Mouse (Mus musculus): ENCODE results near the gene Il11ra1. TPM values are rescaled to one million over a fixed set of nuclear protein-coding genes. Genes with fewer than 3 reads are reported as not detected.

Gene Il11ra1
- polyA plus RNA-seq, 2 experiments = 247 to 384 TPM

- Histone ChIP-seq H3K4me1 (ENCODE audit: control insufficient read depth, insufficient read depth, low read length) (peaks cover 30% of the 10 kb centered on the region), H3K9ac (ENCODE audit: low read depth, low read length, severe bottlenecking) (no peak overlapping the region), H3K4me3 (replicated peaks; ENCODE audit: low read length) (no peak overlapping the region), H3K27ac (replicated peaks; ENCODE audit: low read depth, low read length) (no peak overlapping the region), H3K9me3 (ENCODE audit: control insufficient read depth, low read length) (no peaks in the 10 kb centered on the region), H3K27me3 (ENCODE audit: control insufficient read depth, insufficient read depth, low read length) (no peaks in the 10 kb centered on the region), H3K4me2 (replicated peaks; ENCODE audit: low read depth, low read length, severe bottlenecking) (no peak overlapping the region), H3K36me3 (ENCODE audit: control insufficient read depth, insufficient read depth, low read length) (peaks cover 16% of the 10 kb centered on the region; the same call in 1 of the 2 replicates)
- DNase-seq (ENCODE audit: low spot score) = no peak
- 84% methylated on average over 4 of the region's 4 CpGs for WGBS
- TF ChIP-seq POLR2A (IDR thresholded peaks at IDR 0.05; ENCODE audit: borderline replicate concordance, extremely low read depth, insufficient read depth, insufficient read length) = no peak
- no peak for ATAC-seq (ENCODE audit: low FRiP score, low read depth)
Observed at GRCm38 (mm10) chr4:41758701-41759100, 58.9 kb downstream of the Il11ra1 start.

GRCm38 (mm10) chr4:41759206-41759605 lies 59.4 kb downstream of the Il11ra1 start:
- H3K27me3 ChIP-seq (ENCODE audit: control insufficient read depth, insufficient read depth, low read length) = no peaks in the 10 kb centered on the region
- no peak overlapping the region for H3K27ac ChIP-seq (replicated peaks; ENCODE audit: low read depth, low read length)
- ATAC-seq (ENCODE audit: low FRiP score, low read depth) (no peak), DNase-seq (ENCODE audit: low spot score) (no peak)
- H3K4me3 ChIP-seq (replicated peaks; ENCODE audit: low read length) = no peak overlapping the region
- no peak overlapping the region for H3K4me2 ChIP-seq (replicated peaks; ENCODE audit: low read depth, low read length, severe bottlenecking)
- H3K36me3 ChIP-seq (ENCODE audit: control insufficient read depth, insufficient read depth, low read length) = peaks cover 16% of the 10 kb centered on the region; the same call in 1 of the 2 replicates
- no peak overlapping the region for H3K9ac ChIP-seq (ENCODE audit: low read depth, low read length, severe bottlenecking)
- no peaks in the 10 kb centered on the region for H3K9me3 ChIP-seq (ENCODE audit: control insufficient read depth, low read length)
- TF ChIP-seq POLR2A (IDR thresholded peaks at IDR 0.05; ENCODE audit: borderline replicate concordance, extremely low read depth, insufficient read depth, insufficient read length) = no peak
- 84% methylated on average over 9 of the region's 9 CpGs for WGBS
- H3K4me1 ChIP-seq (ENCODE audit: control insufficient read depth, insufficient read depth, low read length) = peaks cover 30% of the 10 kb centered on the region

GRCm38 (mm10) chr4:41759656-41760287 lies 60.0 kb downstream of the Il11ra1 start:
- H3K4me1 ChIP-seq (ENCODE audit: control insufficient read depth, insufficient read depth, low read length) = peaks cover 28% of the 10 kb centered on the region

GRCm38 (mm10) chr4:41760288-41760721 lies 60.5 kb downstream of the Il11ra1 start:
- peak; percentile 85 for ATAC-seq (ENCODE audit: low FRiP score, low read depth)

More at GRCm38 (mm10) chr4:41759656-41760287, 60.0 kb downstream of the Il11ra1 start:
- DNase-seq (ENCODE audit: low spot score) = no peak
- no peak for TF ChIP-seq POLR2A (IDR thresholded peaks at IDR 0.05; ENCODE audit: borderline replicate concordance, extremely low read depth, insufficient read depth, insufficient read length)
- no peaks in the 10 kb centered on the region for H3K27me3 ChIP-seq (ENCODE audit: control insufficient read depth, insufficient read depth, low read length)
- no peak for ATAC-seq (ENCODE audit: low FRiP score, low read depth)
- WGBS = 27% methylated on average over 6 of the region's 6 CpGs
- peak overlapping the region; percentile 76 for H3K4me2 ChIP-seq (replicated peaks; ENCODE audit: low read depth, low read length, severe bottlenecking)
- peak overlapping the region; percentile 93 for H3K27ac ChIP-seq (replicated peaks; ENCODE audit: low read depth, low read length)
- H3K9me3 ChIP-seq (ENCODE audit: control insufficient read depth, low read length) = no peaks in the 10 kb centered on the region
- H3K4me3 ChIP-seq (replicated peaks; ENCODE audit: low read length) = peak overlapping the region; percentile 66
- H3K9ac ChIP-seq (ENCODE audit: low read depth, low read length, severe bottlenecking) = peak overlapping the region; percentile 68
- peaks cover 16% of the 10 kb centered on the region; the same call in 1 of the 2 replicates for H3K36me3 ChIP-seq (ENCODE audit: control insufficient read depth, insufficient read depth, low read length)

GRCm38 (mm10) chr4:41760911-41761310 lies 61.1 kb downstream of the Il11ra1 start:
- Histone ChIP-seq H3K4me2 (replicated peaks; ENCODE audit: low read depth, low read length, severe bottlenecking) (peak overlapping the region; percentile 76), H3K36me3 (ENCODE audit: control insufficient read depth, insufficient read depth, low read length) (peaks cover 20% of the 10 kb centered on the region; the same call in 1 of the 2 replicates), H3K27me3 (ENCODE audit: control insufficient read depth, insufficient read depth, low read length) (no peaks in the 10 kb centered on the region), H3K4me1 (ENCODE audit: control insufficient read depth, insufficient read depth, low read length) (peaks cover 26% of the 10 kb centered on the region), H3K9ac (ENCODE audit: low read depth, low read length, severe bottlenecking) (peak overlapping the region; percentile 68), H3K27ac (replicated peaks; ENCODE audit: low read depth, low read length) (peak overlapping the region; percentile 93), H3K9me3 (ENCODE audit: control insufficient read depth, low read length) (no peaks in the 10 kb centered on the region), H3K4me3 (replicated peaks; ENCODE audit: low read length) (peak overlapping the region; percentile 66)
- no peak for TF ChIP-seq POLR2A (IDR thresholded peaks at IDR 0.05; ENCODE audit: borderline replicate concordance, extremely low read depth, insufficient read depth, insufficient read length)
- DNase-seq (ENCODE audit: low spot score) (peak; percentile 22), ATAC-seq (ENCODE audit: low FRiP score, low read depth) (no peak)
- WGBS = 27% methylated on average over 4 of the region's 4 CpGs

More at GRCm38 (mm10) chr4:41760288-41760721, 60.5 kb downstream of the Il11ra1 start:
- Histone ChIP-seq H3K4me1 (ENCODE audit: control insufficient read depth, insufficient read depth, low read length) (peaks cover 26% of the 10 kb centered on the region), H3K9ac (ENCODE audit: low read depth, low read length, severe bottlenecking) (peak overlapping the region; percentile 68), H3K27me3 (ENCODE audit: control insufficient read depth, insufficient read depth, low read length) (no peaks in the 10 kb centered on the region), H3K27ac (replicated peaks; ENCODE audit: low read depth, low read length) (peak overlapping the region; percentile 93), H3K4me3 (replicated peaks; ENCODE audit: low read length) (peak overlapping the region; percentile 66), H3K36me3 (ENCODE audit: control insufficient read depth, insufficient read depth, low read length) (peaks cover 16% of the 10 kb centered on the region; the same call in 1 of the 2 replicates), H3K9me3 (ENCODE audit: control insufficient read depth, low read length) (no peaks in the 10 kb centered on the region), H3K4me2 (replicated peaks; ENCODE audit: low read depth, low read length, severe bottlenecking) (peak overlapping the region; percentile 76)
- 0 out of 2 replicates have a peak, but pooled peaks have one; percentile 87 for TF ChIP-seq POLR2A (IDR thresholded peaks at IDR 0.05; ENCODE audit: borderline replicate concordance, extremely low read depth, insufficient read depth, insufficient read length)
- 0% methylated on average over 15 of the region's 15 CpGs for WGBS
- peak; percentile 96 for DNase-seq (ENCODE audit: low spot score)

Measured in limb, embryonic 14.5 days (tissue).